Mouse (Mus musculus) liver, embryonic 16.5 days (tissue): ENCODE measurements around the gene Chst11. TPM values are rescaled to one million over a fixed set of nuclear protein-coding genes. Genes with fewer than 3 reads are reported as not detected.

Experiments used
- ATAC-seq: fragments of 200-750 bp; cut with Nextera tagmentation; 2 replicates; pipeline ENCODE4 v1.8.0; 2017; ENCODE audit warnings: low read depth, mild to moderate bottlenecking, moderate number of reproducible peaks, moderate library complexity
- H3K27ac ChIP-seq: fragments of 300-500 bp; sonication (generic); 2 replicates; pipeline ENCODE4 v1.5.1; 2014; ENCODE audit warnings: mild to moderate bottlenecking, low read length
- H3K27me3 ChIP-seq: fragments of 300-500 bp; sonication (generic); 2 replicates; pipeline ENCODE4 v1.6.1; 2014; ENCODE audit warnings: low read depth, low read length, mixed read lengths; ENCODE audit not compliant: control insufficient read depth, insufficient read depth
- H3K36me3 ChIP-seq: fragments of 300-500 bp; sonication (generic); 2 replicates; pipeline ENCODE4 v1.6.1; 2014; ENCODE audit warnings: mild to moderate bottlenecking; ENCODE audit not compliant: control insufficient read depth, insufficient read depth
- H3K4me1 ChIP-seq: fragments of 300-500 bp; sonication (generic); 2 replicates; pipeline ENCODE4 v1.6.1; 2014; ENCODE audit warnings: low read depth, low read length, mixed read lengths; ENCODE audit not compliant: control insufficient read depth
- H3K4me2 ChIP-seq: fragments of 300-500 bp; sonication (generic); 2 replicates; pipeline ENCODE4 v1.6.1; 2014; ENCODE audit warnings: low read depth, low read length, mixed read lengths
- H3K4me3 ChIP-seq: fragments of 300-500 bp; sonication (generic); 2 replicates; pipeline ENCODE4 v1.5.1; 2014; ENCODE audit warnings: low read depth, mild to moderate bottlenecking, low read length
- H3K9ac ChIP-seq: fragments of 300-500 bp; sonication (generic); 2 replicates; pipeline ENCODE4 v1.6.1; 2014; ENCODE audit warnings: low read depth, low read length
- H3K9me3 ChIP-seq: fragments of 300-500 bp; sonication (generic); replicated peaks from 2 replicates; pipeline ENCODE4 v1.6.1; 2016; ENCODE audit warnings: low read length; ENCODE audit not compliant: control insufficient read depth
- WGBS: fragments of 180-500 bp; shearing (Covaris S2); extraction: QIAGEN DNeasy Blood & Tissue Kit; methylation state at CpG from one replicate; pipeline ENCODE4 v1.1.7; 2014; ENCODE audit not compliant: insufficient replicate concordance; 5-methylcytosine and 5-hydroxymethylcytosine counted together
- polyA plus RNA-seq: library from polyadenylated mRNA; unstranded; fragments of >200 nt; fragmentation: Nextera tagmentation; extraction: Ambion mirVana; gene quantifications from 2 replicates; pipeline ENCODE4 v1.2.1, GENCODE M21; 2015

The Chst11 gene
- polyA plus RNA-seq, 1 experiment from 2014 or later, result 1.0 TPM

GRCm38 (mm10) chr10:83191982-83192381, 206.7 kb downstream of the Chst11 start:
- Histone ChIP-seq H3K4me1 (no peaks in the 10 kb centered on the region; the same call in 1 of the 2 replicates), H3K27ac (no peak overlapping the region), H3K36me3 (no peaks in the 10 kb centered on the region), H3K27me3 (no peaks in the 10 kb centered on the region), H3K4me3 (no peak overlapping the region), H3K4me2 (no peak overlapping the region), H3K9ac (no peak overlapping the region), H3K9me3 (no peaks in the 10 kb centered on the region)
- ATAC-seq, result no peak
- 62% methylated on average over 6 of the region's 6 CpGs for WGBS

GRCm38 (mm10) chr10:83197690-83198336, 212.5 kb downstream of the Chst11 start:
- no peaks in the 10 kb centered on the region for H3K9me3 ChIP-seq
- no peak for ATAC-seq

GRCm38 (mm10) chr10:83198692-83199091, 213.4 kb downstream of the Chst11 start:
- no peak overlapping the region for H3K27ac ChIP-seq
- no peak overlapping the region for H3K4me3 ChIP-seq
- H3K27me3 ChIP-seq, result no peaks in the 10 kb centered on the region
- 42% methylated on average over 5 of the region's 5 CpGs for WGBS
- ATAC-seq, result no peak
- H3K4me2 ChIP-seq, result no peak overlapping the region
- no peaks in the 10 kb centered on the region for H3K4me1 ChIP-seq
- H3K9me3 ChIP-seq, result no peaks in the 10 kb centered on the region
- H3K9ac ChIP-seq, result no peak overlapping the region
- H3K36me3 ChIP-seq, result no peaks in the 10 kb centered on the region

More at GRCm38 (mm10) chr10:83197690-83198336, 212.5 kb downstream of the Chst11 start:
- no peaks in the 10 kb centered on the region for H3K27me3 ChIP-seq
- H3K36me3 ChIP-seq, result no peaks in the 10 kb centered on the region
- no peak overlapping the region for H3K4me3 ChIP-seq
- no peak overlapping the region for H3K27ac ChIP-seq
- H3K4me1 ChIP-seq, result no peaks in the 10 kb centered on the region
- WGBS, result 42% methylated on average over 11 of the region's 11 CpGs
- H3K4me2 ChIP-seq, result no peak overlapping the region
- no peak overlapping the region for H3K9ac ChIP-seq

- Histone ChIP-seq H3K4me1 (no peaks in the 10 kb centered on the region), H3K4me2 (no peak overlapping the region), H3K4me3 (no peak overlapping the region), H3K27ac (no peak overlapping the region), H3K27me3 (no peaks in the 10 kb centered on the region), H3K36me3 (no peaks in the 10 kb centered on the region), H3K9me3 (no peaks in the 10 kb centered on the region), H3K9ac (no peak overlapping the region)
- no peak for ATAC-seq
- 74% methylated on average over 9 of the region's 9 CpGs for WGBS
Observed at GRCm38 (mm10) chr10:83199290-83199689, 214.0 kb downstream of the Chst11 start.

GRCm38 (mm10) chr10:83201525-83201924, 216.2 kb downstream of the Chst11 start:
- Histone ChIP-seq H3K27ac (no peak overlapping the region), H3K9ac (no peak overlapping the region), H3K36me3 (no peaks in the 10 kb centered on the region), H3K4me3 (no peak overlapping the region), H3K9me3 (no peaks in the 10 kb centered on the region), H3K27me3 (no peaks in the 10 kb centered on the region), H3K4me1 (no peaks in the 10 kb centered on the region), H3K4me2 (no peak overlapping the region)
- 59% methylated on average over 7 of the region's 7 CpGs for WGBS
- no peak for ATAC-seq

GRCm38 (mm10) chr10:83202906-83203702, 217.8 kb downstream of the Chst11 start:
- H3K4me3 ChIP-seq, result no peak overlapping the region
- H3K9ac ChIP-seq, result no peak overlapping the region
- no peak overlapping the region for H3K27ac ChIP-seq
- no peaks in the 10 kb centered on the region for H3K27me3 ChIP-seq
- 73% methylated on average over 14 of the region's 14 CpGs for WGBS
- H3K4me1 ChIP-seq, result no peaks in the 10 kb centered on the region
- H3K36me3 ChIP-seq, result no peaks in the 10 kb centered on the region
- no peak overlapping the region for H3K4me2 ChIP-seq
- no peaks in the 10 kb centered on the region for H3K9me3 ChIP-seq
- no peak for ATAC-seq

- Histone ChIP-seq H3K4me2 (no peak overlapping the region), H3K36me3 (no peaks in the 10 kb centered on the region), H3K4me3 (no peak overlapping the region), H3K27me3 (no peaks in the 10 kb centered on the region), H3K27ac (no peak overlapping the region), H3K4me1 (no peaks in the 10 kb centered on the region), H3K9me3 (no peaks in the 10 kb centered on the region), H3K9ac (no peak overlapping the region)
- 65% methylated on average over 7 of the region's 7 CpGs for WGBS
- ATAC-seq, result no peak
Observed at GRCm38 (mm10) chr10:83208436-83208835, 223.1 kb downstream of the Chst11 start.

GRCm38 (mm10) chr10:83209388-83209787, 224.1 kb downstream of the Chst11 start:
- H3K9me3 ChIP-seq, result no peaks in the 10 kb centered on the region
- no peak for ATAC-seq
- H3K36me3 ChIP-seq, result no peaks in the 10 kb centered on the region
- WGBS, result 67% methylated on average over 12 of the region's 12 CpGs
- no peak overlapping the region for H3K27ac ChIP-seq
- no peak overlapping the region for H3K4me2 ChIP-seq
- H3K4me3 ChIP-seq, result no peak overlapping the region
- no peaks in the 10 kb centered on the region for H3K4me1 ChIP-seq
- no peak overlapping the region for H3K9ac ChIP-seq
- no peaks in the 10 kb centered on the region for H3K27me3 ChIP-seq

- 73% methylated on average over 16 of the region's 16 CpGs for WGBS
Observed at GRCm38 (mm10) chr10:83210122-83210521, 224.8 kb downstream of the Chst11 start.

More at GRCm38 (mm10) chr10:83210122-83210521, 224.8 kb downstream of the Chst11 start:
- H3K36me3 ChIP-seq, result no peaks in the 10 kb centered on the region
- no peaks in the 10 kb centered on the region for H3K4me1 ChIP-seq
- no peak for ATAC-seq
- no peaks in the 10 kb centered on the region for H3K27me3 ChIP-seq
- H3K9ac ChIP-seq, result no peak overlapping the region
- H3K9me3 ChIP-seq, result no peaks in the 10 kb centered on the region
- H3K27ac ChIP-seq, result no peak overlapping the region
- H3K4me2 ChIP-seq, result no peak overlapping the region
- no peak overlapping the region for H3K4me3 ChIP-seq
